Mouse (Mus musculus): ENCODE results near the gene Clec2l. TPM values are rescaled to one million over a fixed set of nuclear protein-coding genes. Genes with fewer than 3 reads are reported as not detected.

Clec2l gene
- total RNA-seq (2022), result 1 to 10 TPM; 1.0 to 2.2 (median 1.4) TPM

- DNase-seq (ENCODE audit: low spot score), result no peak
Observed at GRCm38 (mm10) chr6:38662714-38663615, at the start of gene Clec2l. TSS of gene Clec2l (plus strand) at chr6:38663069.

DNA sequence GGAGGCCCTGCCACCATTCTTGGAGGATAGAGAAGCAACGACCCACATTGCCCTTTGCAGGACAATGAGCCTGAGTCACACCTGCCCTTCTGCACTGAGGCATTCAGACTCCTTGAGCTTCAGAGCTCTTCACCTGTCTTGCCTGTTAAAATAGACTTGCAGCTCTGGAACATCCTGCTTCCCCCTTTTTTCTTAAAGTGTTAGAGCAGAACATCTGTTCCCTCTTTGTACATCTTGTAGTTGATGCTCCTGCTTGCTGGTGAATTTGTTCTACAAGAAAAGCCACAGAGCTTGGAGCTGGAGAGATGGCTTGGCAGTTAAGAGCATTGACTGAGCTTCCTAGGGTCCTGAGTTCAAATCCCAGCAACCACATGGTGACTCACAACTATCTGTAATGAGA, 40.5 kb upstream of the Clec2l start:
- no peak for DNase-seq (ENCODE audit: low spot score)

- DNase-seq (ENCODE audit: low spot score), result no peak
Observed at GRCm38 (mm10) chr6:38623457-38623856, 39.4 kb upstream of the Clec2l start.

- DNase-seq (ENCODE audit: low spot score), result peak; percentile 31
Observed at GRCm38 (mm10) chr6:38624439-38624838, 38.4 kb upstream of the Clec2l start.

DNA sequence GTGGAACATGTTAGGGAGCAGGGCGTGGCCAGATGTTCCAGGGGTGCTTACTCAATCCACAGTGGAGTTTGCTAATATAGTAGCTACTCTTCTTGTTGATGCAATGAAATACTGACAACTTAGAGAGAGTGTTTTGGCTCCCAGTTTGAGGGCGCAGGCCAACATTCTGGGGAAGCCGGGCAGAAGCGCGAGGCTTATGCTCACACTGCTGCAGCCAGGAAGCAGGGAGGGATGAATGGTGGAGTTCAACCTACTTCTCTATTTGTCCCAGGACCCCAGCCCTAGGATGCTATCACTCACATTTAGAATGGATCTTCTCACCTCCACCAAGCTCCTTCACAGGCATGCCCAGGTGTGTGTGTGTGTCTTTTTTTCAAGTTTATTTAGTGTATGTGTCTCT, 36.8 kb upstream of the Clec2l start:
- no peak for DNase-seq (ENCODE audit: low spot score)

DNA sequence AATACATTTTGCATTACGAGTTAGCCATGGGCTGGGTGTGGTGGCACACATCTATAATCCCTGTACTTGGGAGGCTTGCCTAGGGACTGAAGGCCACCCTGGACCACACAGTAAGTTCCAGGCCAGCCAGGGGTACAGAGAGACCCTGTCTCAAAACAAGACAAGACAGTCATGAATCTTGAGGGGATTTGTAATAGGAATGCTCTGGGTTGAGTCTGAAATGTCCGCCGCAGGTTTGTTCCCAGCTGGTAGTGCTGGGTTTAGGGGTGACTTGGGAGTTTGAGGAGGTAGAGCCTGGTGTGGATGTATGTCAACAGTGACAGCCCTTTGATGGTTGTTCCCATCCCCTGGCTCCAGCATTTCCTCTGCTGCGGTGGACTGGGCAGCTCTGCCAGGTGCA, 35.8 kb upstream of the Clec2l start:
- no peak for DNase-seq (ENCODE audit: low spot score)

DNA sequence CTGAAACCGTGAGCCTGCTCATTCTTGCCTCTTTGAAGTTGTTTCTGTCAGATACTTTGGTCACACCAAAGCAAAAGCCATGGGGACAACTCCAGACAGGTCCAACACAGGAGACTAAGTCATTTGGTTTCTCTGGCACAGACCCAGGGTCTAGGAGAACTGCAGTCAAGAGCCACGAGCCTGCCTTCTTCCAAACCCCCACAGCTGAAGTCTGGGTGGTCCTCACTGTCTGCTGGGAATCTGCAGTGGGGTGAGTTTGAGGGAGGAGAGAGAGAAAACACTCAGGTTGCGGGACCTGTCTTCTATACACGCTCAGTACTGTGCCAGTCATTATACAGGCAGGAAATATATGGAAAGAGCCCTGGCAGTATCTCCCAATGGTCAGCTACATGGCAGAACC, 35.4 kb upstream of the Clec2l start:
- DNase-seq (ENCODE audit: low spot score), result no peak

DNA sequence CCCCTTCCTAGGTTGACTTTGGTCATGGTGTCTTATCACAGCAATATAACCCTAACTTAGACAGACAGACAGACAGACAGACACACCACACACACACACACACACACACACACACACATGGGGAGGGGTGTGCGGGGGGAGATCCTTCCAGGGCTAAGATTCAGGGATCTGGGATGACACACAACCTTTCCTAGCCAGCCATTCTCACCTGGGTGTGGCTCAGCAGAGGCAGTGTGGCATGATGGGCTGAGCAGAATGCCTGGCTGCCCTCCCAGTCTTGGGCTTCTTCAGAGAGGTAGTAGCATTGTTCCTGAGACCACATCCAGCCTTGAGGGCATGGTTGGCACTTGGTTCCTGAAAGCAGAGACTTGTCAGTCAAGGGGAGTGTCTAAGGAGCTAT, 33.3 kb upstream of the Clec2l start:
- DNase-seq (ENCODE audit: low spot score), result no peak

- DNase-seq (ENCODE audit: low spot score), result no peak
Observed at GRCm38 (mm10) chr6:38632826-38633225, 30.0 kb upstream of the Clec2l start.

GRCm38 (mm10) chr6:38634461-38634860, 28.4 kb upstream of the Clec2l start:
- DNase-seq (ENCODE audit: low spot score), result no peak

GRCm38 (mm10) chr6:38635941-38636851, 26.7 kb upstream of the Clec2l start:
- DNase-seq (ENCODE audit: low spot score), result no peak

GRCm38 (mm10) chr6:38636852-38637618, 25.8 kb upstream of the Clec2l start, which contains the start of gene Klrg2:
TSS of gene Klrg2 (minus strand) at chr6:38637242.
- DNase-seq (ENCODE audit: low spot score), result peak; percentile 68

DNA sequence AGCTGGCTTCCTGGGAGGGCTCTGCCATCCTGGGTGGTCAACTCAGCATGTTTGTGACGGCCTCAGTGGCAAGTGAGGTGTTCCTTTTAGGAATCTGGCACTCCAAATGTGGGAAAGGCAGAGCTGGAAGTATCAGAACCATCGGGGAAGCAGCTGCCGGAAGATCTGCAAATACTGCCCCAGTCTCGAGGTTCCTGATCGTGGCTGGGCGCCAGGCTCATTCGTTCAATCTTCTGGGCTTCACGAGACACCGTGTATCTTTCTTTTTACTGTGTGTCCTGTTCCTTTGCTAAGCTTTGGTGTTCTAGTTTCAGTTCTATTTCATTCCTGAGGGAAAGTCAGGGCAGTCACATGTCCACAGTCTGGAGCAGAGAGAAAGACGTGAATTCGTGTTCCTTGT, 22.5 kb upstream of the Clec2l start:
- no peak for DNase-seq (ENCODE audit: low spot score)

GRCm38 (mm10) chr6:38641228-38641627, 21.6 kb upstream of the Clec2l start:
- DNase-seq (ENCODE audit: low spot score), result no peak

GRCm38 (mm10) chr6:38641645-38642044, 21.2 kb upstream of the Clec2l start:
- DNase-seq (ENCODE audit: low spot score), result no peak

DNA sequence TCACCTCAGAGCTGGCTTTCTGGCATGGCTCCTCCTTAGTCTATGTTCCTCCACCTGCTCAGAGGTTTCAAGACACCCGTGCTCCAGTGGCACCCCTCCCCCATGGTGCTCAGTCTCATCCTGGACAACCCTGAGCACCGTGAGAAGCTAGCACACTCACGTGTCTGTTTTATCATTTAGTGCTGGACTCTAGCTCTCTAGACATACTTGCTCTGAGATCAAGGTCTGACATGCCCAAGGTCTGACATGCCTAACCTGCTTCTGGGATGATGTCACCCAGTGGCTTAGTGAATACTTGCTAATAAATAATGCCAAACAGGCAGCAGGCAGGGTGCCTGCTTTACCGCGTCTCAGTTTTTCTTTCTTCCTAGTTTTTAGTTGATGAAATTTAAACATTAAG, 20.3 kb upstream of the Clec2l start:
- DNase-seq (ENCODE audit: low spot score), result no peak

- no peak for DNase-seq (ENCODE audit: low spot score)
Observed at GRCm38 (mm10) chr6:38643039-38643438, 19.8 kb upstream of the Clec2l start.

- no peak for DNase-seq (ENCODE audit: low spot score)
Observed at GRCm38 (mm10) chr6:38649545-38649944, 13.3 kb upstream of the Clec2l start.

DNA sequence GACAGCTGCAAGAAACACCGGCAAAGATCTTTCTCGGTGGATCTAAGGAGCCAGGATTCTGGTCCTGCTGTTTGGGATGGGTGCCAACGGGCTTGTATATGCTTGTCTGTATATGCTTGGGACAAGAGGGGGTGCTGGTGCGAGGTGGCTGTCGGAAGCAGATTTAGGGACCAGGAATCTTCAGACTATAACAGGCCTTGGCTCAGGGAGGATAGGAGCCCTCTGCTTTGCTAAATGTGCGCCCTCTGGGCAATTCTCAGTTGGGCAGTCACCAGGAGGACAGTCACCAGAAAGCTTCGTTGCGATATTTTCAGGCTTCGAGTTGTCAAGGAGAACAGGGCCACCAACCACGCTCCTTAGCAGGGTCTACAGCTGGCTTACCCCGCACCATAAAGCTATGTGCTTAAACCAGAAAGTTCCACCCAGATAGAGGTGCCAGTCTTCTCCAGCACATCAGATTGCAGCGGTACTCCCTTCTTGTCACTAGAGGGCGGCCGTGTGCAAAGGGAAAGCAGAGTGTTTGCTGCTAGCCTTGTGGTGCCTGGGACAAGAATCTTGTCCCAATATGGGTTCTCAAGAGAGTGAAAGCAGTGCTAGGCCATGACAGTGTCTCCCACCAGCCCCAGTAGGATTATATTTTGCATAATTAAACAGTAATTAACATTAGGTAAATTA, 12.5 kb upstream of the Clec2l start:
- DNase-seq (ENCODE audit: low spot score), result peak; percentile 42

- no peak for DNase-seq (ENCODE audit: low spot score)
Observed at GRCm38 (mm10) chr6:38661626-38662025, 1.2 kb upstream of the Clec2l start.

DNA sequence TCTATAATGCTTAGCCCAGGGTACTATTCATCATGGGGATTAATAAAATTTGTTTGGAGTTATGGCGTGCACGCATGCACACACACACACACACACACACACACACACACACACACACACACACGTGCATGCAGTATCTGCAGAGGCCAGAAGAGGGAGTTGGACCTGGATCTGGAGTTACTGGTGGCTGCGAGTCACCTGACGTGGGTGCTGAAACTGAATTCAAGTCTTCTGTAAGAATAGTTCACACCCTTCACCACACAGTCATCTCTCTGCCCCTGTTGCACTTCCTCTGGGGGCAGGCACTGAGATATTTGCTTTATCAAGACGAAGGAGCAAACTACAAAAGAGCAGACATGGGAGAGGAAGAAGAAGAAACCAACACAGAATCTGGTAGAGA, 6.7 kb downstream of the Clec2l start:
- DNase-seq (ENCODE audit: low spot score), result no peak
